Mouse (Mus musculus): Measurements from ENCODE around the gene B3galt4.
"Not testable (repeated sequence)": the region's sequence is repeated elsewhere in the genome, so short reads cannot be mapped to it uniquely, and the experiment has no call there.

Gene B3galt4

DNA sequence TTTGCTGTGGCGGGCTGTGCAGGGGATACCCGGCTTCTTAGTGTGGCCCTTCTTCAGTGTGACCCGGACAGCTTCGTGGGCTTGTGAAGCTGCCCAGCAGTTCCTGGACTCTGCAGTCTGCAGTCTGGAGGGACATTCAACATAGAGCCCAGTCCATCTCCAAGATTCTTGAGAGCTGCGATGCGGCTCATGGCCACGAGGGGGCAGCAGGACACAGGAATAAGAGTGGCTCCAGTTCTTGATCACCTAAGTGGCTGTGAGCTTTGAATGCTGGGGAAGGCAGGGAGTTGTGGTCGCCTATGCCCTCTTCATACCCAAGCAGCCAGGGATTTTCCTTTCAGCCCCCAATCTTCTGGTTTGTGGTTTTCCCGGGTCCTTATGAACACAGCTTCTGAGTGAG is 17.2 kb upstream of the B3galt4 start:
- DNase-seq (ENCODE audit: low read depth): peak; percentile 83

DNA sequence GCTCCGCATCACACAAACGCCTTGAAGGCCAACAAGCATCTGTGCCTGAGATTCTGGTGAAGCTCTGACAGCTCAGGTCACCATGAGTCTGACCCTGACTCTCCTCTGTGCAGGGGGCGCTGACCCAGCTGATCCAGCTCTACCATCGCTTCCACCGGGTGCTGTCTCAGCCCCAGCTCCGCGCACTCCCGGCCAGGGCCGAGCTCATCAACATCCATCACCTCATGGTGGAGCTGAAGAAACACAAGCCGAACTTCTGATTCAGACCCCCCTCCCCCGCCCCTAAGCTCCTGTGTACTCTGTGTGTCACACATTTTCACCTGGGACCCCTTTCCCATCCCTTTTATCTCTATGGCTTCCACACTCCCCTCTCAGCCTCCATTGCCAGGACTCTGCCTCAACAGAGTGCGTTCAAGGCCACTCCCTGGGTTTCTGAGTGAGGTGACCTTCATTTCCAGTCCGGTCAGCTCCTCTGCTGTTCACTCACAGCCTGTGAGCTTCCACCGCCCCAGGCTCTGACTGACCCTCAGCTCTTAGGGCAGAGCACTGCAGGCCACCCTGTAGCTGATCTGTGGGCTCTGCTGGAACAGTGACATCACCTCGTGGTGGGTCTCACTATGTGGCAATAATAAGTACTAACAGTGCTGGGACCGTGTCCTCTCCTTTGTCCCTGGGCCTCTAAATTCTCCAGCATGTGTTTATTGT is 14.7 kb upstream of the B3galt4 start:
- no peak for DNase-seq (ENCODE audit: low read depth)

DNA sequence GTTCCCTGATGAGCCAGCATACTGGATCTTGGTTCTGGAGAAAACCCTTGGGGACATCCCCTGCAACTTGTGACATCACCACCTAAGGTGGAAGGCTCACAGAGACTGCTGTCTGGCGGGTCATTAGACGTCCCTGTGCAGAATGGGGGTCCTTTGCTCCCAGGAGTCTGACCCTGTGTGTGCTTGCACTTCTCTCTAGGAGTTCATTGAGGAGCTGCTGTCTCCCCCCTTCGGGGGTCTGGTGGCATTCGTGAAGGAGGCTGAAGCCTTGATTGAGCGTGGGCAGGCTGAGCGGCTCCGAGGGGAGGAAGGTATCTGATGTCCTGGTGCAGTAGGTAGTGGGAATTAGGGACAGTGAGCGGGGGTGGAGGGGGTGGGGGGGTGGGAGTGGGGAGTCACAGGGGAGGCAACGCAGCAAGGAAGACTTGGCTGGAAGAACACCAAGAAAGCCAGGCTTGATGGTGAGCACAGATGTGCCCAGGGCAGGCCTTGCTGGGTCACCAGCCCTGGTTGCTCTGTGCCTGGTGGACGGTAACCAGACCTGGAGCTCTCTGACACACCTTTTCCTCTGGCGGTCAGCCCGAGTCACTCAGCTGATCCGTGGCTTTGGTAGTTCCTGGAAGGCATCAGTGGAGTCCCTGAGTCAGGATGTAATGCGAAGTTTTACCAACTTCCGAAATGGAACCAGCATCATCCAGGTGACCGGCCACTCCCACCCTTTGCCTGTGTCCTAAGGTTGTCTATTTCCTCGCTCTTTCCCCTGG is 14.0 kb upstream of the B3galt4 start:
- no peak for DNase-seq (ENCODE audit: low read depth)

DNA sequence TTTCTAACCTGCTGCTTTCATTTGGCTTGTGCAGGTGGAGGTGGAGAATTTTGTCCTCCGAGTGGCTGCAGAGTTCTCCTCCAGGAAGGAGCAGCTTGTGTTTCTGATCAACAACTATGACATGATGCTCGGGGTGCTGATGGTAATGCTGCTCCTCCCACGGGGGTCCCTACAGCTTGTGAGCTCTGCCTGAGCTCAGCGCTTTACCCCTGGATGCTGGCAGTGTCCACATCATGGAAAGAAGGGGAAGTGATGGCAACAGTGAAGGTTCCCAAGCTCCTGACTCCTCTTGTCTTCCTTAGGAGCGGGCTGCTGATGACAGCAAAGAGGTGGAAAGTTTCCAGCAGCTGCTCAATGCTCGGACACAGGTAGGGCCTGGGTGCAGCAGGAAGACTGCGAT is 11.6 kb upstream of the B3galt4 start:
- no peak for DNase-seq (ENCODE audit: low read depth)

DNA sequence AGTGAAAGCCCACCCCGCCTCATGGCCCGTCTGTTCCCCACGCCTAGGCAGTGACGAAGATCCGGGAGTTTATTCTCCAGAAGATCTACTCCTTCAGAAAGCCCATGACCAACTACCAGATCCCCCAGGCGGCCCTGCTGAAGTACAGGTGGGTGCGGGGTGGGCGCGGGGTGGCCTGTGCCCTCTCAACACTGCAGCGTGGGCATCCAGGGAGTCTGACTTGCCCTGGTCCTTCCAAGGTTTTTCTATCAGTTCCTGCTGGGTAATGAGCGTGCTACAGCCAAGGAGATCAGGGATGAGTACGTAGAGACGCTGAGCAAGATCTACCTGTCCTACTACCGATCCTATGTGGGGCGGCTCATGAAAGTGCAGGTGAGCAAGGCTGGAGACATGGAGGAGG is 8.7 kb upstream of the B3galt4 start:
- DNase-seq (ENCODE audit: low read depth): no peak

DNA sequence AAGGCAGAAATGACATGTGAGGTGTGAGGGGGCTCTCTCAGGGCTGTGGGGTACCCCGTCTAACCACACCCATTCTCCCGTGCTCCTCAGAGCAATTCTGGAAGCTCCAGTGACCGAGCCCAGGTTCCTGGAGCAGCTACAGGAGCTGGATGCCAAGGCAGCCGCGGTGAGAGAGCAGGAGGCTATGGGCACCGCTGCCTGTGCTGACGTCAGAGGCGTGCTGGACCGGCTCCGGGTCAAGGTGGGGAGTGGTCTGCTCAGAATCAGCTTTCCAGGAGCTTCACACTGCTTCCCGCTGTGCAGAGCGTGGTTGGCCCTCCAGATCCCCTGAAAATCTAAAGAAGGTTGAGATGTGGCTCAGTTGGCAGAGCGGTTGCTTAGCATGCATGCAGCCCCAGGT is 7.8 kb upstream of the B3galt4 start:
- DNase-seq (ENCODE audit: low read depth): no peak

DNA sequence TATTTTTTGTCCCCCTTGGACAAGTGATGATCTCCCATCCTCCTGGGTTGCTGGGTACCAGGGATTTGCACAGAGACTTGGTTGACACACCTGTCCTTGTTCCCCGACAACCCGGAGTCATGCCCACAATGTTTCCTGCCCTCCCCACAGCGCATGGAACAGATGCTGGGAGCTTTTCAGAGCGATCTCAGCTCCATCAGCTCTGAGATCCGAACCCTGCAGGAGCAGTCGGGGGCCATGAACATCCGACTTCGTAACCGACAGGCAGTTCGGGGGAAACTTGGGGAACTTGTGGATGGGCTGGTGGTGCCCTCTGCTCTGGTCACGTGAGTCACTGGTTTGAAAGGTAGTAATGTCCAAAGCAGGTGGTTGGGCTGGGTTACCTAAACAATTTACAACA is 7.2 kb upstream of the B3galt4 start:
- no peak for DNase-seq (ENCODE audit: low read depth)

DNA sequence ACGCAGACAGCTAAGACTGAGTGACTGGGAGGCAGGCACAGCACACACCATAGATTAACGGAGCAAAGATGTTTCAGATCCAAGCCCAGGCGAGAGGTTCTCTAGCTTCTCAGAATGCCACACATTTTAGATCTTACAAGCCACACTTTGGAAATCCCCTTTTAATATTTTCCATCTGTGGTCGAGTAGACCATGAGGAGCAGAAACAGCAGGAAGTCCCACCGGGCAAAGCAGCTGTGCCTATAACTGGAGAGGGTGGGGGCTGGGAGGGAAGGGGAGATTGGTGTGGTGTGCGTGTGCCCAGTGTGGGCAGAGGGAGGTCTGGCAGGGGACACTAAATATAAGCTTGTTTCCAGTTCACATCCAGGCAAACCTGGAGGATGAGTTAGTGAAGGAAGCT is 6.2 kb upstream of the B3galt4 start:
- no peak for DNase-seq (ENCODE audit: low read depth)

DNA sequence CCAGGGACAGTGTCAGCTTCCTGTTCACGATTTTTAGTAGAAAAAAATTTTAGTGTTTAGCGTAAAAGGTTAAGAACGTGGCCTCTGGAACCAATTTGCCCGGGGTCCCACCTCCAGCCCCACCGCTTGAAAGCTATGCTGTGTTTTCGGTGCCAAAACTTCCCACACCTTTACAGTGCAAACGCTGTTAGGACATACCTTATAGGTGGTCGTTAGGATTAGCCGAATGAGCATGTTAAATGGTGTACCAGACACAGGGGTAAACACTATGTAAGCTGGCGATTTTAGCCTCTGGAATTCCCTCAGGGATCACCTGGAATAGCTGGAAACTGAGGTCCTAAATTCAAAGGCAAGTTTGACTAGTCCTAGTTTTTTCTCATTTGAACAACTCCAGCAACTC is 5.0 kb upstream of the B3galt4 start:
- no peak for DNase-seq (ENCODE audit: low read depth)

DNA sequence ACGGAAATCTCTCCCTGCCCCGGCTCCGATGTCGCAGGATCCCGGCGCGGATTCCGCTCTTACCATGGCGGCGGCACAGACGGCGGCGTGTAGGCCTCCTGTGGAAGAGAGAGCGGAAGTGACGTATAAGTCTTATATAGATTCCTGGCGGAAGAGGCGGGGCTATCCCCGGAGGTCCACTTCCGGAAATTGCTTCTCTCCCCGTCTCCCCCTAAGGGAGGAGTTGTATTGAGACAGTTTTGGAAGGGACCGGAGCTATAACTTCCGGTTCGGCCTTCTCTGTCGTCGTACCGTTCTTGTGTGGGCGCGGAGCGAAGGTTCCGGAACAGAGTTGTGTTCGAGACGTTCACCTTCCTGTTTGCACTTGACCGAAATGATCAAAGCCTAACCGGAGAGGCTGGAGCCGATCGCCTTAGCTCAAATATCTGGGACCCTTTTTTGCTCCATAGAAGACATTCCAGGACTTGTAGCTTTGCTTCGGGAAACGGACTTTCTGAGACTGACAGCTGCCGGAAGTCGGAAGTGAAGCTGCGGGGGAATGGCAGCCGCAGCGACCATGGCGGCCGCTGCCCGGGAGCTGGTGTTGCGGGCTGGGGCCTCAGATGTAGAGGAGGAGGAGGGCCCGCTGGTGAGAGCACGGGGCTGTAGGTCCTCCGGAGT is 4.4 kb upstream of the B3galt4 start, which contains the start of the genes Vps52 and Rps18:
TSS of gene Vps52 (plus strand) at position 258 of the 660 bp plus-strand sequence.
TSS of gene Rps18 (minus strand) at position 447 of the 660 bp plus-strand sequence.
- DNase-seq (ENCODE audit: low read depth): peak; percentile 99

DNA sequence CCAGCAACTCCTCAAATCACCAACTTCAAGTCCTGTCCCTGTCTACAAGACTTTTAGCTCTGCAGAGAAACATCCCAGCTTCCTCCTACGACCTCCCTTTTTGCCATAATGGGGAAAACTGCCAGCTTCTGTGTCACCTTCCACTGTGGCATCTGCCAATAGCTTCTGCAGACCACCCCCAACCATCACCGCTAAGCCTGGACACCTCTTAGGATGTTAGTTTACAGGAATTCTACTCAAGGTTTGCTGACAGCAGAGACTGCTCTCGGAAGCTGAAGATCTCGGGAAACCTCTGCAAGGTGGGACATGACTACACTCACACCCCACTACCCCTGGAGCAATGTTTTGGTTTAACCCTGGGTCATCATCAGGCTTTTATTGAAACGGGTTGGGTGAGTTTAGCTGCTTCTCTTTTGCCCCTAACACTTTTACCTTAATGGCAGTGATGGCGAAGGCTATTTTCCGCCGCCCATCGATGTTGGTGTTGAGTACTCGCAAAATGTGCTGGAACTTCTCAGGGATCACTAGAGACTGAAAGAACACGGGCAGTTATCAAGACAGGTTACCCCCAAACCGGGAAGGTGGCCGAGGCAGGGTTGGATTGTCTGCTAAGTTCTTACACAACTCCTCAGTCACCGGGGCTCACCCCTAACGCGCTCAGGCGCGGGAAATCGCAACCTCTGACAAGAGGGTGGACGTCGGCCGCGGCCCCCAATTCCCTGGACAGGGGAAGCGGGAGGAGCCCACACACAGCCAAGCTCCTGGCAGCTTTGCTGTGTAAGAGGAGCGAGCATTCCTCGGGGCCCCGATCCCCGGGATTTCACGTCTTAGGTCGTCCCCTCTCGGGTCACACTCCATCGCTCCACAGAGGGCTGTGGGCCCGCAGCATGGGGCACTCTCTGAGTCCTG is 3.6 kb upstream of the B3galt4 start:
- no peak for DNase-seq (ENCODE audit: low read depth)

DNA sequence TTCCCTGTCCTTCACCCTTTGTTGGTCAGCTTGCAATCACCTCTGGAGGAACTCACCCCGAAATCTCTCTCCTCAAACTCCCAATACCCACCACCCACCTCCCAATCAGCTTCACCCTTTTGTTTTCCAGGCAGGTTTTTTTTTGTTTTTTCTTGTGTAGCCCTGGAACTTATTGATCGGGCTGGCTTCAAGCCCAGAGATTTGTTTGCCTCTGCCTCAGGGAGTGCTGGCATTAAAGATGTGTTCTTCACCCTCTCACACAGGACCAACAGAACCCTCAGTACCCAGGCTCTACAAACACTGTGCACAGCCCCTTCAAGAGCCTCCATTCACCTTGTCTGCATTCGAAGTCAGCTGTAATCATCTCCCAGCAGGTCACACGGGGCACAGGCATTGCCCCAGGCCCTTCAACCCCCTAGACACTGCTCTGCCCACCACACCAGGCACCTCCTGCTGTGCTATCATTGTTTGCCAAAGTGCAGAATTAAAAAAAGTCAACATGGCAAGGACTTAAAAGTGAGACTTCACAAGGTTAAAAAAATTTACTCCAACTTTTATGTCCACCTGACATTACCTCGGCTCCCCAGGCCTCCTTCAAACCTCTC is 2.8 kb upstream of the B3galt4 start:
- no peak for DNase-seq (ENCODE audit: low read depth)

DNA sequence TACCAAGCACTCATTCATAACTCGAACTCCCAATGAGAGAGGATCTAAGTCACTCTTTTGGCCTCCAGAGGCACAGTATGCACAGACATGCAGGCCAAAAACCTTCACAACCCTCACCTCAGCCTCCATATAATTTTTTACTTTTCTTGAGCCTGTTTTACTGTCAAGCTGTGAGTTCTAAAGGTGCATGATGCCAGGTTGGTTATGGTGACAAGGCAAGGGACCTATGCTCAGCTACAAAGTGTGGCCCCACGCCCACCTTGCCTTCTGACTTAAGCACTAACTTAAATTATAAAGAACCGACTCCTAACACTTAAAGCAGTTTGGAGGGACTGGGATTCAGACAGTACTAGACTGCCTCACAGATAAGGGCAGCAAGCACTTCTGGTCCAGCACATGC is 2.0 kb upstream of the B3galt4 start:
- DNase-seq (ENCODE audit: low read depth): no peak

DNA sequence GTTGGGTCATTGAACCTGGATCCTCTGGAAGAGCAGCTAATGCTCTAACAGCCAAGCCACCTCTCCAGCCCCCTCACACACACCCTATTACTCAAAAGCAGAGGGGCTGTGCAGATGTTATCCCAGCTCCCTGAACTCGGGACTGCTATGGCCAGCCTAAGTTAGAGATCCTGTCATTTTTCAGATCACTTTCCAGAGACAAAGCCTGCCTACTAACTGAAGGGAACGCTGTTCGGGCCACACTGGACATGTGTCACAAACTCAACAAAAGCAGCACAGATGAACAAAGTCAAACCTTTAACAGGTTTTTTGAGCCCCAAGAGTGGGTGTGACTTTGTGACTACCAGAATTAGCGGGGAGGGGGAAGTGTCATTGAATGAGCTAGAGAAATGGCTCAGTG is 1.6 kb upstream of the B3galt4 start:
- DNase-seq (ENCODE audit: low read depth): no peak

DNA sequence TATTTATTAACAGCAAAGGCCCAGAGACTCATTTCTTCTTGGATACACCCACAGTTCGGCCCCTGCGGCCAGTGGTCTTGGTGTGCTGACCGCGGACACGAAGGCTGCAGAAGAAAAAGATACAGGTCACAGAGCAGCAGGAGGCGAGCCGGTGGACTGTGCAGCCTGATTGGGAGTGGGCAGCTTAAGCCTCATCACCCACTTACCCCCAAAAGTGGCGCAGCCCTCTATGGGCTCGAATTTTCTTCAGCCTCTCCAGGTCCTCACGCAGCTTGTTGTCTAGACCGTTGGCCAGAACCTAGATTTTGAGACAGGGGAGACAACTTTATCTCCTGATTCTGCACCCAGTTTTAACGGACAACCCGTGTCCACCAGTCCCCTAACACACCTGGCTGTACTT is 727 bp upstream of the B3galt4 start:
- not testable (repeated sequence) for DNase-seq (ENCODE audit: low read depth)

DNA sequence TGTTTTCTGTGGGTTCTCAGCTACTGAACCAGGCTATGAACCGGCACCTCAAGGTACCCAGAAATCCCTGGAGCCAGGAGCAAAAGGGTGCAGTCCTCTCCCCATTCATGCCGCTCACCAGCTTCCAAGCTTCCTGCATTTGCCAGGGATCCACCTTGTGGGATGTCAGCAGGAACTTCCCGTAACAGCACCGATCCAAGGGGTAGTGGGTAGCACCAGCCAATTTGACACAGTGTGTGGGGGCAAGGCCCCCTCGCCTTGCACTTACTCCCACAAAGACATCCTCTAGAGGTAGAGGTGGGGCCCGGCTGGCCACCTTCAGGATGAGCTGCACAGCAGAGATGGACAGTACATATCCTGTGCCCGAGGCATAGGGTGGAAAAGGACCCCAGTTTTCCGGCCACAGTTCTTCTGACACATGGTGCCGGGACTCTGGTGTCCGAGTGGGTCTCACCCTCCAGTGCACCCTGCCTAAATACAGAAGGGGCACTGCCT is 1.1 kb downstream of the B3galt4 start:
- no peak for DNase-seq (ENCODE audit: low read depth)

DNA sequence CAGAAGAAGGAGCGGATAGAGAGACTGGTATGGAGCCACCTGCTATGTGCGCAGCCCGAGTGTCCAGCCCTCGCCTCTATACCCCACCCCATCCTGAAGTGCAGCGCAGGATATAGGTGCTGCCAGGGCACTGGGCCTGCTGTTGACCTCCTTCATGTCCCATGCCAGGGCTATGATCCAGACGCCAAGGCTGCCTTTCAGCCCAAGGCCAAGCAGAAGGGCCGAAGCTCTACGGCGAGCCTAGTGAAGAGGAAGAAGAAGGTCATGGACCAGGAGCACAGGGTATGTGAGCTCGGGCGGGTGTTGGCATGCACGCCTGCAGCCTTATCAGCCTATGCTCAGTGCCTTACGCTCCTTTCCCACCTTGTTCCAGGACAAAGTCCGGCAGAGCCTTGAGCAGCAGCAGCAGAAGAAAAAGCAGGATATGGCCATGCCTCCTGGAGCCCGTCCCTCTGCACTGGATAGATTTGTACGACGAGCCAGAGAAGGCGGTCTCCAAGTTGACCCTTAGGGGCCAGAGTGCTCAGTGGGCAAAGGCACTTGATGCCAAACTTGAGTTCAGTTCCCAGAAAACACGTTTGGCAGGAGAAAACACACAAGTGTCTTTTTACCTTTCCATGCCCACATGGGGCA is 2.3 kb downstream of the B3galt4 start:
- no peak for DNase-seq (ENCODE audit: low read depth)

DNA sequence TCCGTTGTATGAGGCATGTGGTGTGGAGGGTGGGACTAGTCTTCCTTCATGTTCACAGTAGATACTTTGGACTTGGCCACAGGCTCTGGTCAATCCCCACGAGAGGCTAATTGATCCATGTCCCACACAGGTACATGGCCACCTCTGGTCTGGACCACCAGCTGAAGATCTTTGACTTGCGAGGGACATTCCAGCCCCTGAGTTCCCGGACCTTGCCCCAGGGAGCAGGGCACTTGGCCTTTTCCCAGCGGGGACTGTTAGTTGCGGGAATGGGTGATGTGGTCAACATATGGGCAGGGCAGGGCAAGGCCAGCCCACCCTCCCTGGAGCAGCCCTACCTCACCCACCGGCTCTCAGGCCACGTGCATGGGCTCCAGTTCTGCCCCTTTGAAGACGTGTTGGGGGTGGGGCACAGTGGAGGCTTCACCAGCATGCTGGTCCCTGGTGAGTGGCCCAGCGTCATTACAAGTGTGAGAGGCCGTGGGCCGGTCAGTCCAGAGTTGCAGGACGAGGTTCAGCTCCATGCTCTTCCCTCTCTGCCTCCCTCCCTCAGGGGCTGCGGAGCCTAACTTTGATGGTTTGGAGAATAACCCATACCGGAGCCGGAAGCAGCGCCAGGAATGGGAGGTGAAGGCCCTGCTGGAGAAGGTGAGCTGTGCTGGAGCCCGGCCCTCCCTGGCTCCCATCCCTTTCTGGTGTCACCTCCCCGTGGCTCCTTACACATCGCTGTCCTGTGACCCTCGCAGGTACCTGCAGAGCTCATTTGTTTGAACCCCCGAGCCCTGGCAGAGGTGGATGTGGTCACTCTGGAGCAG is 3.0 kb downstream of the B3galt4 start:
- no peak for DNase-seq (ENCODE audit: low read depth)

DNA sequence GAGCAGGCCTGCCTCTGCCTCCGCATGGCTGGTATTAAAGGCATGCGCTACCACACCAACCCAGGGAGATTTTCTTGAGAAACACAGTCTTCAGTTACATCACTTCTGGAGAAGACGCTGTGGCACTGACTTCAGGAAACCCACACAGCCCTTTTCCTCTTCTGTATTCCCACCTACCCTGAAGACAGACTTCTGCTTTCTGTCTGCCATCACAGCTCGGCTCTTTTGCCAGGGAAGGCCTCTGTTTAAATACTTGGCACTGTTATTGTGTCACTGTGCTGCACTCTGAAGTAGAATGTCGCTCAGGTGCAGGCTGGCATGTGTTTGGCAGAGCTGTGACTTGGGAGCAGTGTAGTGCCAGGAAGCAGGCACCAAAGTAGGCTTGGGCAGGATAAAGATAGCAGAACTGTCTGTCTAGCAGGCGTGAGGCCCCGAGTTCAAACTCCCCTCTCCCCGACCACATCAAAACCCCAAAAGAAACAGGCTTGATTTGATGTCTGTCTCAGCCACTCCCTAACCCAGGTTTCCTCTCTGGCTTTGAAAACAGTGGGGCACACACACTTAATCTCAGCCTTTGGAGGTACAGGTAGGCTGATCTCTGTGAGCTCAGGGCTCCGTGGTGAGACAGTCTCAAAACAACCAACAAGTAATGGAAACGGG is 3.7 kb downstream of the B3galt4 start:
- DNase-seq (ENCODE audit: low read depth): peak; percentile 71

DNA sequence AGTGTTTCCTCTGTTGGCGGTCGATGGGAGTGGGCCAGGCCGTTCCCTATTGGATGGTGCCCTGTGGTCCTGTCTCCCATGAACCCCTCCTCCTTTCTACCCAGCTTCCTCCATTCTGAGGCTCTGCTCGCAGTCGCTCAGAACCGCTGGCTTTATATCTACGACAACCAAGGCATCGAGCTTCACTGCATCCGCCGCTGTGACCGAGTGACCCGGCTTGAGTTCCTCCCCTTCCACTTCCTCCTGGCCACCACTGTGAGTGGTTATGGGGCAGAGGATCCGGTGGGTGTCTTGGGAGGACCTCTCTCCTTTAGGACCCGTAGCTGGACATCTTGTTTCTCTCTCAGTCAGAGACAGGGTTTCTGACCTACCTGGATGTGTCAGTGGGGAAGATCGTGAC is 7.8 kb downstream of the B3galt4 start:
- no peak for DNase-seq (ENCODE audit: low read depth)

Measured in 416B (cell line).